Mouse (Mus musculus) limb, embryonic 13.5 days (tissue): ENCODE results near the gene Sh3d19. TPM values are rescaled to one million over a fixed set of nuclear protein-coding genes. Genes with fewer than 3 reads are reported as not detected.

ENCODE experiments used
- ATAC-seq: fragments of 200-750 bp; cut with Nextera tagmentation; 2 replicates; pipeline ENCODE4 v1.8.0; 2017; ENCODE audit warnings: low read depth, moderate number of reproducible peaks, moderate TSS enrichment; ENCODE audit not compliant: low FRiP score
- H3K27ac ChIP-seq: fragments of 300-500 bp; sonication (generic); 2 replicates; pipeline ENCODE4 v1.5.1; 2015; ENCODE audit warnings: inconsistent platforms, mild to moderate bottlenecking, moderate library complexity
- H3K27me3 ChIP-seq: fragments of 300-500 bp; sonication (generic); 2 replicates; pipeline ENCODE4 v1.6.1; 2015; ENCODE audit warnings: mild to moderate bottlenecking, inconsistent platforms
- H3K36me3 ChIP-seq: fragments of 300-500 bp; sonication (generic); 2 replicates; pipeline ENCODE4 v1.6.1; 2015; ENCODE audit warnings: inconsistent platforms, mild to moderate bottlenecking, moderate library complexity
- H3K4me1 ChIP-seq: fragments of 300-500 bp; sonication (generic); 2 replicates; pipeline ENCODE4 v1.6.1; 2015; ENCODE audit warnings: inconsistent platforms
- H3K4me2 ChIP-seq: fragments of 300-500 bp; sonication (generic); replicated peaks from 2 replicates; pipeline ENCODE4 v1.6.1; 2015; ENCODE audit warnings: inconsistent platforms, mild to moderate bottlenecking, moderate library complexity
- H3K4me3 ChIP-seq: fragments of 300-500 bp; sonication (generic); 2 replicates; pipeline ENCODE4 v1.5.1; 2015; ENCODE audit warnings: moderate library complexity, mild to moderate bottlenecking, inconsistent platforms
- H3K9ac ChIP-seq: fragments of 300-500 bp; sonication (generic); 2 replicates; pipeline ENCODE4 v1.6.1; 2015; ENCODE audit warnings: mild to moderate bottlenecking, inconsistent platforms
- H3K9me3 ChIP-seq: fragments of 300-500 bp; sonication (generic); 2 replicates; pipeline ENCODE4 v1.6.1; 2016; ENCODE audit warnings: inconsistent platforms
- WGBS: fragments of 180-500 bp; shearing (Covaris S2); methylation state at CpG from one replicate; pipeline ENCODE4 v1.1.7; 2015; 5-methylcytosine and 5-hydroxymethylcytosine counted together
- polyA plus RNA-seq: library from polyadenylated mRNA; unstranded; fragments of >200 nt; fragmentation: Nextera tagmentation; extraction: Ambion mirVana; gene quantifications from 2 replicates; pipeline ENCODE4 v1.2.1, GENCODE M21; 2015

The Sh3d19 gene
- polyA plus RNA-seq, 1 experiment from 2014 or later: 18.6 TPM

DNA sequence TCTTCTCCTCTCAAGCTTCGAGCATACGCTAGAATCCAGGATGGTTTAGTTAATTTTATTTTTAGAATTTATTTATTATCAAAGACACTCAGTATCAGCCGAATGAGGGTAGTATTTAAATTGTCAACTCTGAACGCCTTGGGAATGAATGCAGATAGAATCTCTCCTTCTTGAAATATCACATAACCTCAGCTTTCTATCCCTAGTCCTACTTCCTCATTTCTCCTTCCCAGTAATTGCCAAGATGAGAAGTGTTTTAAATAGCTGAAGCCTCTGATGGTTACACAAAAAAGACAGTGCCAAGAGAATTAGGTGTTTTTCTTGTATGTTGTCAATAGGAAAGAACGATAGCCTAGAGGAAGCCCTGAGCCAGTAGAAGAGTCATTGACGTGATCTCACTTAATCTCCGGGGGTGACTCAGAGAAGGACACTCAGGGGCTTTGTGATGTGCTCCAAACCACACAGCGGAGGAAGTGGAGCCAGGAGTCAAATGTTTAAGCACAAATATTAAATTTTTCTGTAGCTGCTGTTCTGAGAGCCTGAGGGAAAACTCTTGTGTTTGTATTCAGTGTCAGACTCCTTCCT lies 198.0 kb downstream of the Sh3d19 start:
- ATAC-seq: no peak
- no peaks in the 10 kb centered on the region for H3K27me3 ChIP-seq
- no peaks in the 10 kb centered on the region for H3K36me3 ChIP-seq
- H3K27ac ChIP-seq: no peak overlapping the region
- no peaks in the 10 kb centered on the region for H3K4me1 ChIP-seq
- WGBS: 81% methylated on average over 8 of the region's 8 CpGs
- no peaks in the 10 kb centered on the region for H3K9me3 ChIP-seq
- H3K4me2 ChIP-seq: no peak overlapping the region
- H3K4me3 ChIP-seq: no peak overlapping the region
- no peak overlapping the region for H3K9ac ChIP-seq

DNA sequence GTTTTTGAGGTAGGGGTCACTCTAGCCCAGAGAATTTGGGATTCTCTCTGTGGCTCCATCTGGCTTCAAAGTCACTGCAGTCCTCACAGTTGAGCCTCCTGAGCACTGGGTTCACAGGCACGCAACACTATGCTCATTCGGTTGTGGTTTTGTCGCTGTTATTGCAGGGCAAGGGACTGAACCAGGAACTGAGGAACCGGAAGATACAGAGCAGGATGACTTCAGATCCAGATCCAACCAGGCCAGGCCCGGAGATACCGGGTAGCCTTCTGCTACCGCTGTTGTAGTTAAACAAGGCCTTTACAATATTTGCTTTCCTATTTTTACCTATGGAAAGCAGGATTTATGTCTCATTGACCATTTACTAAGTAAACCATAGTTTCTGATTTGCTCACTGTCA lies 208.8 kb downstream of the Sh3d19 start:
- no peak overlapping the region for H3K4me2 ChIP-seq
- WGBS: 90% methylated on average over 7 of the region's 7 CpGs

More for the DNA sequence above, 208.8 kb downstream of the Sh3d19 start:
- Histone ChIP-seq H3K27me3 (no peaks in the 10 kb centered on the region), H3K36me3 (no peaks in the 10 kb centered on the region), H3K9ac (no peak overlapping the region), H3K4me1 (no peaks in the 10 kb centered on the region), H3K27ac (no peak overlapping the region), H3K4me3 (no peak overlapping the region), H3K9me3 (no peaks in the 10 kb centered on the region)
- no peak for ATAC-seq

Other genes with a start within 250 kb of the Sh3d19 start
- 3.0 and 3.1 TPM in 2 replicates for gene Fam160a1, start 153.8 kb upstream of the Sh3d19 start, polyA plus RNA-seq
- 1.7 TPM in 2 replicates for gene Glt28d2, start 83.6 kb upstream of the Sh3d19 start, polyA plus RNA-seq
- 4.4 and 6.1 TPM in 2 replicates for gene Gm37240, start 83.6 kb upstream of the Sh3d19 start, polyA plus RNA-seq
- gene Prss48, start 31.4 kb downstream of the Sh3d19 start, polyA plus RNA-seq: not detected in 2 replicates
- 1,282 and 1,324 TPM in 2 replicates for gene Rps3a1, start 171.6 kb downstream of the Sh3d19 start, polyA plus RNA-seq